Mouse (Mus musculus) lung, postnatal 36 days (tissue): ENCODE data around the gene Ankrd33b.

Experiments used
- DNase-seq: peaks from one replicate; pipeline ENCODE4 v3.0.0; 2022; ENCODE audit warnings: mixed read lengths

The Ankrd33b gene

GRCm38 (mm10) chr15:31366596-31367480 is 688 bp downstream of the Ankrd33b start:
- no peak for DNase-seq

GRCm38 (mm10) chr15:31365720-31366591 is 1.6 kb downstream of the Ankrd33b start:
- no peak for DNase-seq

DNA sequence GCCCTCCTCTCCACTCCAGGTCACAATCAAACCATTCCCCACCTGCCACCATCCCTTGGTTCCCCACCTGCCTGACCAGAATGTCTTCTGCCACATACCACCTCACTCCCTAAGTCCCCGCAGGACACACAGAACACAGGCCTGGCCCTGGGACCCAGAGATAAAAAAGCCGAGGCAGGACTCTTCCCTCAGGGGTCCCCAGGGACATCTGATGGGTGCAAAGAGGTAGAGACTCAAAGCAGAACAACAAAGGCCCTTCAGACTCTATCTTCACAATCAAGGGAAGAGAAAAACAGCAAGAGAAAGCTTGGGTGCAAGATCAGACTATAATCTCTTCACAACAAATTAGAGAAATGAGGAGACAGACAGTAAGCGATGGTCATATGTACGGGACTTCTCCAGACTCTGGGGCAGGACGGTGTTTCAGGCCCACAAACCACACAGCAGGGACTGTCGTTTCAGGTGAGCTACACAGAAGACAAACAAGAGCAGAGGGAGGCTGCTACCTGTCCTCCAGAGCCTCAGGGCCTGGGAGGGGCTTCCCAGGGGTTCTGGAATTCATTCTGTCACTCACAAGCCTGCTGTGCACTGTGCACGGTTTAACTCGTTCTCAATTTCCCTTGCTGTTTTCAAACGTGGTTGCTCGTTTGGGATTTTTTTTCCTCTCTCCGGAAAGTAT is 2.3 kb downstream of the Ankrd33b start:
- DNase-seq = no peak

- DNase-seq = no peak
Observed at GRCm38 (mm10) chr15:31364396-31364795, 3.1 kb downstream of the Ankrd33b start.

GRCm38 (mm10) chr15:31363981-31364361 is 3.6 kb downstream of the Ankrd33b start:
- DNase-seq = no peak

DNA sequence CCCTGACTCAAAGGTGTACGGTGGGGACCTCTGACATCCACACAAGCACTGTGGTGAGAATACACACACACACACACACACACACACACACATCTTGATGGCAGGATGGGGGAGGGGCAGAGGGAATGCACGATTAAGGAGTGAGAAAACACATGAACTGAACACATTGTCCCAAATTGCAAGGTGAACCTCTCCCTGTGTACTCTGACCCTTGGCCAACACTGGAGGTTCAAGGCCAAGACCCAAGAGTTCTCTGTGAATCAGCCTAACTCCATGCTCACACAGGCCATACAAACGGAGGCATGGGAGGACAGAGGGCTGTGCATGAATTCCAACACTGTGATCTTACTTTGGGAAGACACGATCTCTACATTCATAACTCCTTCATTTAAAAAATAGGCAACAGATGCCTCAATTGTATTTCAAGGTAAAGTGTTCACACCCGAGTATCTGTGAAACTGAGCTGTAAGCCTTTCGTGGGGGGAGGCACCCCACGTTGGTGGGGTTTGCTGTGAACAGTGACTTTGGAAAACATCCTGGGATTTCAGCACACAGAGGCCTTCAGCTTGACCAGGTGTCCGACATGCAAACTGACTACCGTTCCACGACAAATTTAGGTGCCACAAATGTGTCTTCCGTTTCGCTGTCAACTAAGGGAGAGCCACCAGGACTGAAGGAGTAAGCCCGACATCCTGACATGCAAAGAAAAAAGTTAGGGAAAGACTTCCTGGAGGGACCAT is 4.1 kb downstream of the Ankrd33b start:
- no peak for DNase-seq

GRCm38 (mm10) chr15:31361259-31361853 is 6.2 kb downstream of the Ankrd33b start:
- no peak for DNase-seq

- DNase-seq = no peak
Observed at GRCm38 (mm10) chr15:31360593-31360992, 6.9 kb downstream of the Ankrd33b start.

DNA sequence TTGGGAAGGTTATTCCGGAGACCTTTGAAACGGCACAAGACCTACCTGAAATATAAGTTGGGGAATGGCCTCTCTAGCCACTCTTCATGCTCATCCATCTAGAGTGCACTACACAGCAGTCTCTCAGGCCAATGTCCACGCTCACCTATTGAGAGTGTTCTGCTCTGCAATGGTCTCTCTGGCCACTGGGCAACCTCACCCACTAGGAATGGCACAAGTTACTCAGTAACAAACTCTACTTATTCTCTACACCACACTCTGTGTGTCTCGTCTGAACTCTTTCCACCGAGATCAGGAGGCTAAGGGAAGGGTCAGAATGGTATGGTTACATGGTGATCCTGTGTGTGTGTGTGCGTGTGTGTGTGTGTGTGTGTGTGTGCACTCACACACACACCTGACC is 7.7 kb downstream of the Ankrd33b start:
- DNase-seq = no peak

DNA sequence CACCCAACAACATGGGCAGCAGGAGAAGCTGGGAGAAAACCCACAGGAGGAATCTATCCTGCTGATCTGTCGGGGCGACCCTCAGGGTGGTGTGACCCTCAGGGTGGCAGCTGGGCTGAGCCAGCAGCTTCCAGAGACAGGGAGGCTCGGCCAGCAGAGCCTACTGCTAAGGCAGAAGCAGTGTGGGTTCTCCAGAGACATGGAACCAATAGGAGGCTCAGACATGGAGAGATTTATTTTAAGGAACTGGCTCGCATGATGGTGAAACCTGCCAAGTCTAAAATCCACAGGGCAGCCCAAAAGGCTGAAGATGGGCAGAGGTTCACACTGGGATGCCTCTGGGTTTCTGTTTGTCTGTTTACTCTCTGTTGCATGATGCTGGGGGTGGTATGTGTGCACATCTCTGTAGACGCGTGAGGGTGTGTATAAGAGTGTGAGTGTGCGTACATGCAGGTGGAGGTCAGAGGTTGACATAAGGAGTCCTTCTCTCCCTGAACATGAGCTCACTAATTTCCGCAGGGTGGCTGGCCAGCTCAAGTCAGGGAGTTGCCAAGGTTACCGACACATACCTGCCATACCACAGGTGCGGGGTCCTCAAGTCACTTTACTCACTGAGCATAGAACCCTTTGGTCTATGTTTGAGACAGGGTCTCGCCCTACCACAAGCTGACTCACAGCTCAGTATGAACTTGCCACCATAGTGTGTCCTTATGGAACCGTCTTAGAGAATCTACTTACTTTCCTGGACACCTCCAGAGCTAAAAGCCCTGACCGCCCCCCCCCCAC is 14.8 kb downstream of the Ankrd33b start:
- DNase-seq = no peak

DNA sequence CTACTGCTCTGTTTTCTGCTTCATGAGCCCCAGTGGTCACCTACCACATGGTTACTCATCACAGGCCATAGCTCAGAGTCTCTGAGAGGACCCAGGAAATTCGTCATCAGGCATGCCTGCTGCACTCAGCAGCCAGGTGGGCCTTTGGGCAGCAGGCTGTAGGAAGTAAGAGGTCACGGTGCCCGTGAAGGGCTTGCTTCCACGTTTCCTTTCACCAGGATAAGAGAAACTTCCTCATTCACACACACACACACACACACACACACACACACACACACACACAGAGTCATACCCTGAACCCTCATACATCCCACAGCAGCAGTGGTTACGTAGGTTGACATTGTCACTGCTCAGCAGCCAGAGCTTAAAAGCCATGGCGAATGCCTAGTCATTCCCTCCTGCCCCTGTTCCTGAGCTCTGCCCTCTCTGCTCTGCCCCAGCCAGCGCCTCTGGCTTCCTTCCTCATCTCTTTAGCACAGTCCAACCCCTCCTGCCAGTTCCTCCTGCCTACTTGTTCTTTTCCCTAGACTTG is 17.6 kb downstream of the Ankrd33b start:
- peak; percentile 49 for DNase-seq

- no peak for DNase-seq
Observed at GRCm38 (mm10) chr15:31349046-31349445, 18.5 kb downstream of the Ankrd33b start.

DNA sequence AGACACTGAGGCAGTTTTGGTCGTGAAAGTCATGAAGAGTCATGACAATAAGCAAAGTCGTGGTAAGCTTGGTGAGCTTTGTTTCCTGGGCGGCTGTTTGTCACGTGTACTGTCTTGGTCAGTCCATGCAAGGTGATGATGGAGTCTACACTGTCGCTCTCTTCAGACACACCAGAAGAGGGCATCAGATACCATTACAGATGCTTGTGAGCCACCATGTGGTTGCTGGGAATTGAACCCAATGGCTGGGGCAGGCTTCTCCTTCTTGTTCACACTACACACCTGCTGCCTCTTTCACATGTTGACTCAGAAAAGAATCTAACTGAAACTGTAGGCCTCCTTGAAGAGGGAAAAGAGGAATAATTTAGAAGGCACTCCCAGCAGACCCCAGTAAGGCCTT is 19.3 kb downstream of the Ankrd33b start:
- no peak for DNase-seq

- no peak for DNase-seq
Observed at GRCm38 (mm10) chr15:31346508-31346907, 21.0 kb downstream of the Ankrd33b start.

GRCm38 (mm10) chr15:31345366-31345765 is 22.2 kb downstream of the Ankrd33b start:
- DNase-seq = no peak

GRCm38 (mm10) chr15:31344811-31345211 is 22.7 kb downstream of the Ankrd33b start:
- DNase-seq = no peak

GRCm38 (mm10) chr15:31343602-31344001 is 23.9 kb downstream of the Ankrd33b start:
- peak; percentile 50 for DNase-seq

GRCm38 (mm10) chr15:31342496-31342901 is 25.0 kb downstream of the Ankrd33b start:
- peak; percentile 83 for DNase-seq

- no peak for DNase-seq
Observed at GRCm38 (mm10) chr15:31342001-31342400, 25.5 kb downstream of the Ankrd33b start.

- DNase-seq = no peak
Observed at GRCm38 (mm10) chr15:31338656-31339291, 28.8 kb downstream of the Ankrd33b start.
